Mouse (Mus musculus) C2C12 (cell line): ENCODE data around the gene Oasl1. TPM values are rescaled to one million over a fixed set of nuclear protein-coding genes. Genes with fewer than 3 reads are reported as not detected.

Source experiments
- H3K27me3 ChIP-seq: one replicate; pipeline ENCODE4 v1.6.1; 2011; ENCODE audit not compliant: control insufficient read depth, insufficient read depth, insufficient read length
- H3K36me3 ChIP-seq: one replicate; pipeline ENCODE4 v1.6.1; 2011; ENCODE audit not compliant: control insufficient read depth, insufficient read depth
- H3K4me3 ChIP-seq: one replicate; pipeline ENCODE4 v1.5.1; 2011; ENCODE audit warnings: mild to moderate bottlenecking, control low read depth; ENCODE audit not compliant: poor library complexity, insufficient read depth, severe bottlenecking
- H3K79me2 ChIP-seq: one replicate; pipeline ENCODE4 v1.6.1; 2011; ENCODE audit not compliant: control insufficient read depth, insufficient read depth
- H3K79me3 ChIP-seq: one replicate; pipeline ENCODE4 v1.6.1; 2011; ENCODE audit warnings: low read depth, control low read depth
- H3ac ChIP-seq: one replicate; pipeline ENCODE3; 2011; ENCODE audit warnings: low read depth; ENCODE audit not compliant: control insufficient read depth, insufficient read length
- CEBPB ChIP-seq: IDR thresholded peaks from one replicate; pipeline ENCODE4 v1.6.1; 2011; ENCODE audit warnings: low read depth, mild to moderate bottlenecking, control low read depth, moderate library complexity
- CTCF ChIP-seq: IDR thresholded peaks from one replicate; pipeline ENCODE4 v1.5.1; 2011; ENCODE audit not compliant: control insufficient read depth, insufficient read depth, insufficient read length
- FOSL1 ChIP-seq: IDR thresholded peaks from one replicate; pipeline ENCODE4 v1.8.0; 2011; ENCODE audit warnings: mild to moderate bottlenecking, low read length; ENCODE audit not compliant: poor library complexity, insufficient read depth, severe bottlenecking
- MAX ChIP-seq: IDR thresholded peaks from one replicate; pipeline ENCODE4 v1.6.1; 2011; ENCODE audit warnings: mild to moderate bottlenecking, control low read depth
- MYOD1 ChIP-seq: IDR thresholded peaks from one replicate; pipeline ENCODE4 v1.6.1; 2011; ENCODE audit warnings: low read depth; ENCODE audit not compliant: control insufficient read depth, insufficient read length
- MYOG ChIP-seq: IDR thresholded peaks from one replicate; pipeline ENCODE4 v1.6.1; 2011; ENCODE audit not compliant: control insufficient read depth, insufficient read length; ENCODE audit errors: extremely low read depth
- USF1 ChIP-seq: IDR thresholded peaks from one replicate; pipeline ENCODE4 v1.6.1; 2011; ENCODE audit warnings: low read depth, mild to moderate bottlenecking, control low read depth, moderate library complexity
- polyA plus RNA-seq: library from polyadenylated mRNA; unstranded; fragments of >200 nt; fragmentation: generic; extraction: Trizol; gene quantifications from one replicate; pipeline ENCODE4 v1.2.1, GENCODE M21; 2012; ENCODE audit warnings: missing spikeins

Oasl1 gene
- polyA plus RNA-seq, 1 experiment, result 0.07 TPM

GRCm38 (mm10) chr5:114985074-114985473, 62.0 kb downstream of the Oasl1 start:
- no peak overlapping the region for H3K4me3 ChIP-seq
- H3ac ChIP-seq, result no peak overlapping the region
- H3K36me3 ChIP-seq, result no peaks in the 10 kb centered on the region
- no peaks in the 10 kb centered on the region for H3K27me3 ChIP-seq
- H3K79me2 ChIP-seq, result no peaks in the 10 kb centered on the region
- no peaks in the 10 kb centered on the region for H3K79me3 ChIP-seq
- TF ChIP-seq CTCF, result no peak
- no peak for TF ChIP-seq USF1
- TF ChIP-seq MAX, result no peak
- TF ChIP-seq CEBPB, result no peak
- TF ChIP-seq MYOG, result no peak
- no peak for TF ChIP-seq FOSL1
- TF ChIP-seq MYOD1, result no peak

Other genes starting within 250 kb of the Oasl1 start
- gene Gltp, start 232.3 kb upstream of the Oasl1 start, polyA plus RNA-seq, result 53.8 TPM
- 5.8 TPM for gene Tchp, start 215.5 kb upstream of the Oasl1 start, polyA plus RNA-seq
- gene Ankrd13a, start 148.6 kb upstream of the Oasl1 start, polyA plus RNA-seq, result 55.2 TPM
- 19.5 TPM for gene Git2, start 147.7 kb upstream of the Oasl1 start, polyA plus RNA-seq
- 34.7 TPM for gene 1500011B03Rik, start 99.8 kb upstream of the Oasl1 start, polyA plus RNA-seq
- gene 4930519G04Rik, start 69.6 kb upstream of the Oasl1 start, polyA plus RNA-seq, result not detected
- gene Gm9936, start 64.6 kb upstream of the Oasl1 start, polyA plus RNA-seq, result not detected
- gene Oasl2, start 26.3 kb upstream of the Oasl1 start, polyA plus RNA-seq, result 0.40 TPM
- 20.6 TPM for gene 2210016L21Rik, start 18.9 kb downstream of the Oasl1 start, polyA plus RNA-seq
- 0.04 TPM for gene Hnf1a, start 47.9 kb downstream of the Oasl1 start, polyA plus RNA-seq
- 24.5 TPM for gene Sppl3, start 87.9 kb downstream of the Oasl1 start, polyA plus RNA-seq
- 6.5 TPM for gene Gm10401, start 175.1 kb downstream of the Oasl1 start, polyA plus RNA-seq
- 56.9 TPM for gene Acads, start 196.1 kb downstream of the Oasl1 start, polyA plus RNA-seq
- gene Unc119b, start 211.7 kb downstream of the Oasl1 start, polyA plus RNA-seq, result 39.0 TPM
- gene Mlec, start 234.9 kb downstream of the Oasl1 start, polyA plus RNA-seq, result 120 TPM